Mouse (Mus musculus): ENCODE data around the gene Tns1. TPM values are rescaled to one million over a fixed set of nuclear protein-coding genes. Genes with fewer than 3 reads are reported as not detected.
A peak's percentile ranks its signal among the peaks of the same experiment; 100 is the strongest.
"Not testable (repeated sequence)": the region's sequence is repeated elsewhere in the genome, so short reads cannot be mapped to it uniquely, and the experiment has no call there.

The Tns1 gene
- polyA plus RNA-seq (2012; rRNA removed), result 117 and 122 TPM in 2 replicates

GRCm38 (mm10) chr1:74124021-74124981 lies at the start of gene Tns1:
Tns1 (minus strand) TSS chr1:74124449.
- Histone ChIP-seq H3K36me3 (ENCODE audit: control insufficient read depth, insufficient read depth, low read length) (no peaks in the 10 kb centered on the region), H3K4me1 (replicated peaks; ENCODE audit: control insufficient read depth, insufficient read depth, low read length) (peaks cover 7% of the 10 kb centered on the region; the same call in 1 of the 2 replicates), H3K27ac (ENCODE audit: control insufficient read depth, insufficient read depth, low read length) (no peak within 1 kb of the TSS), H3K4me3 (ENCODE audit: control insufficient read depth, insufficient read depth, low read length) (peak within 1 kb of the TSS; percentile 69), H3K27me3 (ENCODE audit: control insufficient read depth, insufficient read depth, low read length) (peaks cover 2% of the 10 kb centered on the region; the same call in 1 of the 2 replicates)
- TF ChIP-seq CTCF (IDR thresholded peaks at IDR 0.05; ENCODE audit: borderline replicate concordance, control insufficient read depth, extremely low read depth, insufficient read depth, low read length, poor library complexity) (no peak), POLR2A (IDR thresholded peaks at IDR 0.05; ENCODE audit: control insufficient read depth, extremely low read depth, insufficient read depth, low read length, poor library complexity) (no peak)
- DNase-seq, result peak; percentile 63
- 2% methylated on average over 83 of the region's 84 CpGs for WGBS

GRCm38 (mm10) chr1:74172722-74173121 lies 48.5 kb upstream of the Tns1 start:
- no peak for DNase-seq
- no peak for TF ChIP-seq CTCF (IDR thresholded peaks at IDR 0.05; ENCODE audit: borderline replicate concordance, control insufficient read depth, extremely low read depth, insufficient read depth, low read length, poor library complexity)
- TF ChIP-seq POLR2A (IDR thresholded peaks at IDR 0.05; ENCODE audit: control insufficient read depth, extremely low read depth, insufficient read depth, low read length, poor library complexity), result no peak
- Histone ChIP-seq H3K36me3 (ENCODE audit: control insufficient read depth, insufficient read depth, low read length) (no peaks in the 10 kb centered on the region), H3K27ac (ENCODE audit: control insufficient read depth, insufficient read depth, low read length) (no peak overlapping the region), H3K4me1 (replicated peaks; ENCODE audit: control insufficient read depth, insufficient read depth, low read length) (no peaks in the 10 kb centered on the region), H3K27me3 (ENCODE audit: control insufficient read depth, insufficient read depth, low read length) (no peaks in the 10 kb centered on the region), H3K4me3 (ENCODE audit: control insufficient read depth, insufficient read depth, low read length) (no peak overlapping the region)
- WGBS, result 21% methylated on average over 3 of the region's 3 CpGs

- no peaks in the 10 kb centered on the region for H3K27me3 ChIP-seq (ENCODE audit: control insufficient read depth, insufficient read depth, low read length)
- no peaks in the 10 kb centered on the region for H3K36me3 ChIP-seq (ENCODE audit: control insufficient read depth, insufficient read depth, low read length)
- no peaks in the 10 kb centered on the region for H3K4me1 ChIP-seq (replicated peaks; ENCODE audit: control insufficient read depth, insufficient read depth, low read length)
- H3K27ac ChIP-seq (ENCODE audit: control insufficient read depth, insufficient read depth, low read length), result no peak overlapping the region
- TF ChIP-seq POLR2A (IDR thresholded peaks at IDR 0.05; ENCODE audit: control insufficient read depth, extremely low read depth, insufficient read depth, low read length, poor library complexity), result no peak
- no peak for TF ChIP-seq CTCF (IDR thresholded peaks at IDR 0.05; ENCODE audit: borderline replicate concordance, control insufficient read depth, extremely low read depth, insufficient read depth, low read length, poor library complexity)
- H3K4me3 ChIP-seq (ENCODE audit: control insufficient read depth, insufficient read depth, low read length), result no peak overlapping the region
- DNase-seq, result no peak
- 96% methylated on average over 3 of the region's 3 CpGs for WGBS
Measured at GRCm38 (mm10) chr1:74169721-74170120, 45.5 kb upstream of the Tns1 start.

GRCm38 (mm10) chr1:74167136-74167535 lies 42.9 kb upstream of the Tns1 start:
- no peak for TF ChIP-seq POLR2A (IDR thresholded peaks at IDR 0.05; ENCODE audit: control insufficient read depth, extremely low read depth, insufficient read depth, low read length, poor library complexity)
- DNase-seq, result no peak
- Histone ChIP-seq H3K4me1 (replicated peaks; ENCODE audit: control insufficient read depth, insufficient read depth, low read length) (no peaks in the 10 kb centered on the region), H3K27me3 (ENCODE audit: control insufficient read depth, insufficient read depth, low read length) (no peaks in the 10 kb centered on the region), H3K36me3 (ENCODE audit: control insufficient read depth, insufficient read depth, low read length) (no peaks in the 10 kb centered on the region), H3K4me3 (ENCODE audit: control insufficient read depth, insufficient read depth, low read length) (no peak overlapping the region), H3K27ac (ENCODE audit: control insufficient read depth, insufficient read depth, low read length) (no peak overlapping the region)
- WGBS, result 92% methylated on average over 5 of the region's 5 CpGs

GRCm38 (mm10) chr1:74160036-74160435 lies 35.8 kb upstream of the Tns1 start:
- TF ChIP-seq CTCF (IDR thresholded peaks at IDR 0.05; ENCODE audit: borderline replicate concordance, control insufficient read depth, extremely low read depth, insufficient read depth, low read length, poor library complexity) (no peak), POLR2A (IDR thresholded peaks at IDR 0.05; ENCODE audit: control insufficient read depth, extremely low read depth, insufficient read depth, low read length, poor library complexity) (no peak)

GRCm38 (mm10) chr1:74159613-74160012 lies 35.4 kb upstream of the Tns1 start:
- DNase-seq, result not testable (repeated sequence)

More at GRCm38 (mm10) chr1:74160036-74160435, 35.8 kb upstream of the Tns1 start:
- Histone ChIP-seq H3K36me3 (ENCODE audit: control insufficient read depth, insufficient read depth, low read length) (no peaks in the 10 kb centered on the region), H3K4me1 (replicated peaks; ENCODE audit: control insufficient read depth, insufficient read depth, low read length) (no peaks in the 10 kb centered on the region), H3K27me3 (ENCODE audit: control insufficient read depth, insufficient read depth, low read length) (no peaks in the 10 kb centered on the region), H3K4me3 (ENCODE audit: control insufficient read depth, insufficient read depth, low read length) (no peak overlapping the region), H3K27ac (ENCODE audit: control insufficient read depth, insufficient read depth, low read length) (no peak overlapping the region)
- 69% methylated on average over 2 of the region's 2 CpGs for WGBS
- no peak for DNase-seq

More at GRCm38 (mm10) chr1:74159613-74160012, 35.4 kb upstream of the Tns1 start:
- H3K27ac ChIP-seq (ENCODE audit: control insufficient read depth, insufficient read depth, low read length); H3K4me1 ChIP-seq (replicated peaks; ENCODE audit: control insufficient read depth, insufficient read depth, low read length); H3K4me3 ChIP-seq (ENCODE audit: control insufficient read depth, insufficient read depth, low read length); H3K36me3 ChIP-seq (ENCODE audit: control insufficient read depth, insufficient read depth, low read length); H3K27me3 ChIP-seq (ENCODE audit: control insufficient read depth, insufficient read depth, low read length): not testable (repeated sequence)
- 51% methylated on average over 5 of the region's 5 CpGs for WGBS
